Mouse (Mus musculus) c-Kit-positive CD71-positive TER-119-negative erythroid progenitor cells, embryonic 14.5 days (primary cell): ENCODE results near the gene Arhgef15.
A peak's percentile ranks its signal among the peaks of the same experiment; 100 is the strongest.
"Not testable (repeated sequence)": the region's sequence is repeated elsewhere in the genome, so short reads cannot be mapped to it uniquely, and the experiment has no call there.

ENCODE experiments used
- DNase-seq: peaks from one replicate; pipeline ENCODE4 v3.0.0-alpha.2; 2013; ENCODE audit warnings: low read depth

Gene Arhgef15

DNA sequence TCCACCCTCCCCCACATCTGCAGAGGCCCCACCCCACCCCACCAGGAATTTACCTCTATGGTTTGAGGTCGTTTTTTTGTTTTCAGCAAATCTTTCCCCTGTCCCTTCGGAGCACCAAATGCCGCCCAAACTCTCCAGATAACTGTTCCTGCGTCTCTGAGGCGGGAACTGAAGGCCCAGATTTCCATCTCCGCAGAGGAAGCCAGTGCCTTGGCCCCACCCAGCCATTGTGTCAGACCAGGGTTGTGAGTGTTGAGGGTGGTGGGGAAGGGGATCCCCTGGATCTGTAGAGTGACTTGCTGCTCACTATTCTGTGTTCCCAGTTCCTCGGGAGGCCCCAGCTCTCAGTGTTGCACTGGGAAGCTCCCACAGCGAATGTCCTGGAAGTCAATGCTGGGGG lies at the start of gene Arhgef15:
Gene Arhgef15, minus strand, starts transcription at position 173 of the 400 bp plus-strand sequence.
- no peak for DNase-seq

DNA sequence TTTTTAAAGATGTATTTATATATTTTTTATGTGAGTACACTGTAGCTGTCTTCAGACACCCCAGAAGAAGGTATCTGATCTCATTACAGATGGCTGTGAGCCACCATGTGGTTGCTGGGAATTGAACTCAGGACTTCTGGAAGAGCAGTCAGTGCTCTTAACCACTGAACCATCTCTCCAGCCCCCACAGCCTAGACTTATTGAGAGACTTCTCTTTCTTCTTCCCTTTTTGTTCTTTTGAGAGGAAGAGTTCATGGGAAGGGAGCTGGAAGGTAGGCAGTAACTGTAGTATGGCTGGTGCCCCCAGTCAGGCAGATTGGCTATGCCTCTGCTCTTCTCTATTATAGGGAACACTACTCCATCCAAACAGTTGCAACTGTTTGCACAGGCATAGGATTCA lies 49.3 kb upstream of the Arhgef15 start:
- DNase-seq = not testable (repeated sequence)

DNA sequence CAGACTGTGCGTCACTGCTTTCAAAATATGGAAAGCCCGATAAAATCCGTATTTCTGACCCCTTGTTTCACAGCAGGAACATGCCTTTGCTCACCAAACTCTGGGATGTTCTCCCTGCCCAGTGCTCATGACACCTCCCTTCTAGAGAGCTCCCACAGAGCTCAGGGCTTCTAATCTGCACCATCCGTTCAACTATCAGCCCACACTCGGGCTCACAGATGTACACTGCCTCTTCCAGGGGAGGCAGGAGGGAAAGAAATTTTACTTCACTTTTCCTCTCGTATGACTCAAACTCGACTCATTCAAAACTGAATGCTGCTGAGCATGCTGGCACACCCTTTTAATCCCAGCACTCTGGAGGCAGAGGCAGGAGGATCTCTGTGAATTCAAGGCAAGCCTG lies 47.9 kb upstream of the Arhgef15 start:
- DNase-seq = peak; percentile 61

DNA sequence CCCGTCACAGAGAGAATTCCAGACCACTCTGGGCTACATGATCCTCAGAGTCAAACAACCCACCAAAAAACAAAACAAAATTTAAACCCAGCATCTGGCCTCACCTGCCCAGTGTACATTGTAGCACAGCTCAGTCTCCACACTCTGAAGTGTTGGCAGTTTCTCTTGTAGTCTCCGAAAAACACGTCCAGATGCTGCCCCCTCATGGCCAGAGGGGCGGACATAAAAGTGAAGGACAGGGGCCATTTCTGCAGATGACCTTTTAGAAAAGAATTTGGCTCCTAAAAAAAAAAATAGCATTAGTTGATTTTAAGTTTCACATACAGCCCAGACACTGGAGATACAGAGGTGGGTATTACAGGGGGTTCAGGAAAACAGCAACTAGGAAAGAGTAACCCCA lies 46.3 kb upstream of the Arhgef15 start:
- no peak for DNase-seq

DNA sequence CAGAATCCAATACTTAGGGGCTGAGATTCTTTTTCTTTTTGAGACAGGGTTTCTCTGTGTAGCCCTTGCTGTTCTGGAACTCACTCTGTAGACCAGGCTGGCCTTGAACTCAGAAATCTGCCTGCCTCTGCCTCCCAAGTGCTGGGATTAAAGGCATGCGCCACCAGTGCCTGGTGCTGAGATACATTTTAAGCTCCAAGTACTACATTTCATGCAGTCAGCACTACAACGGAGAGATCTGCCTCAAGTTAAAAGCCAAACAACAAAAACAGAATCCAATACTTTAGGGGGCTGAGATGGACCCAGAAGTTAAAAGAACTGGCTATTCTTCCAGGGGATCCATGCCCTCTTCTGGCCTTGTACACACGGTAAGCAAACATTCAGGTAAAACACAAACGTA lies 45.5 kb upstream of the Arhgef15 start:
- DNase-seq = not testable (repeated sequence)

DNA sequence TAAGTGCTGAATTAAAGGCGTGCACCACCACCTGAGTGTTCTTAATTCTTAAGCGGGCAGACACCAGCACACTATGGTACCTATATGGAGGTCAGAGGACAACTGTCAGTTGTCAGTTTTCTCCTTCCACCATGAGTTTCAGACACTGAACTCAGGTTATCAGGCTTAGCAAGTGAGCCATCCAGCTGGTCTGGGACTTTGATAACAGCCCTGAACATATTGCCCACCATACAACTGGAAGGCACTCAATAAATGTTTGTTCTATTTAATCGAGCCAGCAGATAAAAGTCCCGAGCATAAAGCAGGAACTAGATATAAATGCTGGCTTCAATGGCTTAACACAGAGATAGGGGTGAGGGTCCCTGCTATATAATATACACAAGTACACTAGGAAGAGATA lies 39.8 kb upstream of the Arhgef15 start:
- no peak for DNase-seq

DNA sequence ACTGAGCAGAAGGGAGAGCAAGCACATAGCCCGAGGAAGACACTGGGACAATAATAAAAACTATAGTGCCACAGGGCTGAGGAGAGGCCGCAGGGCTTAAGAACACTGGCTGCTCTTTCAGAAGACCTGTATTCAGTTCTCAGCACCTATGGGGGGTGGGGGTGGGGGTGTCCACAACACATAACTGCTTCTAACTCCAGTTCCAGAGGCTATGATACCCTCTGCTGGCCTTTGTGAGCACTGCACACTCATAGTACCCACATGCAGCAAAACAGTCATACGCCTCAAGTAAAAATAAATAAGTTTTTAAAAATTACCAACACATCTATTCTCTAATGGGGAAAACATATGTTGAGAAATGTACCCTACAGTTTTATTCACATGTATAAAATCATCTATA lies 37.1 kb upstream of the Arhgef15 start:
- no peak for DNase-seq

DNA sequence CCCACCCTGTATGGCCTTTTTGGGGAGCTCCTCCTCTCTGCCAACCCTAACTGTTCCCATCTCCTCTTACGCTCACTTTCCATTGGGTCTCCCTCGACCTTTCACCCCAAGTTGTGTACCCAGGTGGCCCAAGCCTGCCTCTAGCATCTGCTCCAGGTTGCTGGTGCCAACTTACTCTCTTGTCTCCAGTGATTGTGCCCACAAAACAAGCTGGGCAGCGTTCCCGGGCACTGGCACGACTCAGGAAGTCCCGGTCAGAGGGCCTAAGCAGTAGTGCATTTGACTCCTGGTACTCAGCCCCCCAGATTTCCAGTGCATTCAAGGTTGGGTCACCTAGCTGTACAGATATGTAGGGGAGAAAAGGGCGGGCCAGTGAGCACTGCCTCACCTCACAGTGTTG lies 35.8 kb upstream of the Arhgef15 start:
- DNase-seq = no peak

DNA sequence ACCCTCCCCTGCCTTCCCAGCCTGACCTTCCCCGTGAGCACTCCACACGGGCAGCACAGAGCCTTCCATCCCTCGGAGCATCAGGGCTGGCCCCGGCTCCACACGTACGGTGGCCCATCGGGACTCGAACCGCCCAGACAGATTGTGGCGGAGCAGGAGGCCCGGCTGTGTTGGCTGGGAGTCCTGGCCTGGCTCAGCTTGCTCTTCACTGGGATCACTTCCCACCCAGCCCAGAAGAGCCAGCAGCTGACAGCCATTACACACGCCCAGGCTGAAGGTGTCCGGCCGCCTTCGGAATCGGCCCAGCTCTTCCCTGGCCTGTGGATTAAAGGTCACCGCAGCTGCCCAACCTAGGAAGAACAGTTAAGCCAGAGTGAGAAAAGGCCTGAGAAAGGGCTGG lies 31.1 kb upstream of the Arhgef15 start:
- no peak for DNase-seq

DNA sequence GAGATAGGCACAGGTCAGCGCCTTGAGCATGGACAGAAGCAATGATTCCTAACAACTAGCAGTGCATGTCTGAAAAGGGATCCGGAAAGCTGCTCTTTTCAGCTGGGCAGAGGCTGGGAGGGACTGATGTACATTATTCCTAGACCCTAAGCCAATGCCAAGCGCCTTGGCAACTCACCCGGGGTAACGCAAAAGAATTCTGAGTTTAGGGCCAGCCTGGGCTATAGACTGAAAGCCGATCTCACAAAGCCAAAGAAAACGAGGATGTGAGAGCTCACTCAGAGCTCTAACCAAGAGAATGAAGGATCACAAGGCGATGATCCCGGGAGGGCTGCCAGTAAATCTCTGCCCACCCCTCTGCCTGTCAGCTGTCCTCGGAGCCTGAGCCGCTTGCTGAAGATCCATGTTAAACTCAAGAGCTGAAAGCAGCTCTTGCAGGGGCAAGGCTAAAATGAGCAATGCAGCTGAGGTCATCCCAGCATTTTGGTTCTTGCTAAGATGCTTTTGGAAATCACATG lies 30.1 kb upstream of the Arhgef15 start:
- DNase-seq = no peak

DNA sequence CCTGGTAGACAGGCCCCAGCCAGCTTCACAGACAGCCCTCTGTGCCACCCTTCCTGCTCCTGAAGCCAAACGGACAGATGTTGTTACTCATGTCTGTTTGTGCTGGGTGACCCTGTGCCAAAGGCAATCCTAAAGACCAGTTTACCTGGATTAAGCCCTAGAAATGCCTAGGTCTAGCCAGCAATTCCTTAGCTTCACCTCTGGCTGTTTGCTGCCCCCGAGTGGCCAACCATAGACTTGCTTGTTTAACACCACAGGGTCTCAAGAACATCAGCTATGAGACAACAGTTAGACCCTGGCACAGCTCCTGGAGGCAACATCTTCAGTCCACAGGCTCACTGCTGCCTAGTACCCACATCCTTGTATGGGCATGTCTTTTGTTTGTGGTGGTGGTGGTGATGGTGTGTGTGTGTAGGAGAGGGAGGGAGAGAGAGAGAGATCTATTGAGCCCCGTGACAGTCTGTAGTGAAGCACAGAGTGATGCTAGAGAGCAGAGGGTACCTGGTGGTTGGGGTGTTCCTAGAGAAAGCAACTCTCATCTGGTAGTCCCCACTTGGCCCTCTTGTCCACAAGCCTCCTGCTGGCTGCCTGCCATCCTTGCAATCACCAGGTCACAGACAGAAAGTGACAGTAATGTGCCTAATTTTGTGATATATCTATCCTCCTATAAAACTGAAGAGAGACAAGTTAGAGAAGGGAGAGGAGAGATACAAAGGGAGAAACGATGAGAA lies 25.5 kb upstream of the Arhgef15 start:
- DNase-seq = peak; percentile 54

DNA sequence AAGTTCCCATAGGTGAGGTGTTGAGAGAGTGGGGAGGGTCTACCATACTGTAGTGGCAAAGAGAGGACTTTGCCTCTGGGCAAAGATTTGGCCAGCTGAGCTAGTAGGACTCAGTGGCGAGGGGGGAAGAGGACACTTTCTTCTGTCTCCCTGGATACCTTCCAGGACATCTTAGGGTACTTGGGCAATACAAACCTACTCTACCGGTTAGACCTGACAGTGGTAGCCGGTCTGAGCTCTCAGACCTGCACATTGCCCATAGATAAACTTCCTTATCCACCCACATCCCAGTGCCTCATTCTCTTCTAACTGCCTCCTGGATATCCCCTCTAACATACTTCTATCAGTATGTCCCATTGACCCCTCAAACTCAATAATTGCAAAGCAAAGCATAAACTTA lies 23.6 kb upstream of the Arhgef15 start:
- DNase-seq = no peak

DNA sequence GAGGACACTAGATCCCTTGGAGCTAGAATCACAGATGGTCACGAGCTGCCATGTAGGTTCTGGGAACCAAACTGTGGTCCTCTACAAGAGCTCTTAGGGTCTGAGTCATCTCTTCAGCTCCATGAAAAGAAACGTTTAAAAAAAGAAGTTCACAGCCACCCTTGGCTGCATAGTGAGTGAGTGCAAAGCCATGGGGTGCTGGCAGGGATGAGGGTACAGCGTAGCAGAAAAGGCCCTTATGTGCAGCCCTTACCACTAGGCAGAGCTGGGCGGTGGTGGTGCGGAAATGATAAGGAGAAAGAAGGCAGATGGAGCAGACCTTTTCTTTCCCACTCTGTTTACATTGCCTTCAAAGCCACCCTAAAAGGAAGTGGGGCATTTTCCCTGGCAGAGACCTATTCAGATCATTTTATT lies 22.0 kb upstream of the Arhgef15 start:
- no peak for DNase-seq

DNA sequence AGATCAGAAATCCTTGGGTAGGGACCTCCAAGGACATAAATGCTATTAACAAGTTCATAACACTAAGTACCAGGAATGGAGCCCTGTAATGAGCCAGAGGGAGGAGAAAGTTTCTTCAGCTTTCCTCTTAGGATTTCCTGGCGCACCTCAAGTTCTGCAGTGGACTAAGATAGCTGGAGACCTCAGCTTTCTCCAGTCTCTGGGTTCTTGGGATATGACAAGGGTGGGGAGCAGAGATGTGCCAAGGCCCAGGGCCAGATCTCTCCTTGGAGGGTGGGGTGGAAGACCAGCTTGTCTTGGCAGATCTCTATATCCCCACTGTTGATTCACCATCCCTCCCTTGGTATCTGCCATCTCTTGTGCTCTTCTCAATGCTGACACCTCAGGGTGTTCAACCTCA lies 18.3 kb upstream of the Arhgef15 start:
- DNase-seq = no peak

DNA sequence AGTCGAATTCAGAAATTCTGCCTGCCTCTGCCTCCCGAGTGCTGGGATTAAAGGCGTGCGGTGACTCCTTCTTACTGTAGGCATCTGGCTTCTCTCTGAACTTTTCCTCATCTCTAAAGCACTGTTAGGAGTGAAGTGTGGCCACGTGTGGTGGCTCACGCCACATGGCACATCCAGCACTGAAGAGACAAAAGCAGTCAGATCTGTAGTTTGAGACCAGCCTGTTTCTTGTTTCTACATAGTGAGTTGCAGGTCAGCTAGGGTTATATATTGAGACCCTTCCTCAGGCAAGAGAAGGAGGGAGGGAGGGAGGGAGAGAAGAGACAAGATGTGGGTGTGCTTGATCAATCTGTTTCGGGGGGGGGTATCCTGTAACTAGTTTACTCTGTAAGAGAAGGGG lies 17.8 kb upstream of the Arhgef15 start, which contains the start of gene Rangrf:
Gene Rangrf, minus strand, starts transcription at position 101 of the 400 bp plus-strand sequence.
- no peak for DNase-seq

DNA sequence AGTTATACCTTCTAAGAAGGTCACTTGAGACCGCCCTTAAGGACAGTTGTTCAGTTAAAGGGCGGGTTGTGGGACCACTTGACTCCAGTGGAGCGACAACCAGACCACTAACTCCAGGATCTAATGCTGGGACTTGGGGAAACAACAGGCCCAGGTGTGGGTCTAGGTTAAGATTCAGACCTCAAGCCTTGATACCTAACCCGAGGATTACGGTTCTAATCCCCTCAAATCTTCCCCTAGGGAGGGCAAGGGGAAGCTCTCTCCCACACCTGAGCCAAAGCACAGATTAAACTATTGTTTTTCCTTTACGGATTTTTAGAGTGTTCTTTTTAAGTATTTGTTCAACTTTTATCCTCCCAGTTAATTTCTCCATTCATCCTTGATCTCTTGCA lies 16.8 kb upstream of the Arhgef15 start:
- no peak for DNase-seq

DNA sequence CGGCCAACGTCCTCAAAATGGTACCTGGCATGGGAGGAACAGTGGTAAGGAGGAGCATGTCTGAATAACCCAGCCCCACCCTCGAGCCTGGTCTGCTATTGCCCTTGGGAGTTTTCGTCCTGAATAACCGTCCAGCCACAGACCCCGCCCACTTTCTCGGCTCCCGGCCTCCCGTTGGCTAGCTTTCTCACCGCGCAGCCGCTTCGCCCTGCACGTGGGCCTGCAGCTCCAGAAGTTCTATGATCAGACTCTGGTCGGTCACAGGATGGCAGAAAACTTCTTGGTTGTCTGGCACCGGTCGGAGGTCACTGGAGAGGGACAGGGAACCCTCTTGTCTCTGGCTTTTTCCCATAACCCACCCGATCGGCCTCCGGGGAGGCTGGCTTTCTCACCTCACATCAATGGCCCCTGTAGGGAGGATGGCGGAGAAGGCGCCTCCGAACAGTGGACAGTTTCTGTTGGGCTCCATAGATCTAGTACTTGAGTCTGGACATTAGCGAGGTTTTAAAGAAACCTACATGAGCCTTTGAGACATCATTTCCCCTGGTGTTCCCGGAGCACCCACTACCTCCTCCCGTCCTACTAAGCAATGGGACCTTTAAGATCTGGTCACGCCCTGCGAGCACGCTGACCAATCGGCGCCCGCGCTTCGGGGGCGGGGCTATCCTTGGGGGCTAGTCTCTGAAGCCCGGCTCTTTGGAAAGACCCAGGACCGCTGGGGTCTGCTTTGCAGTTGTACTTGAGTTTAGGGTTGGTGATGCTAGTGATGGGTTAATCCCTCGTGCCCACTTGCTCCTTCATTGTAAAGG lies 16.2 kb upstream of the Arhgef15 start:
- peak; percentile 83 for DNase-seq

DNA sequence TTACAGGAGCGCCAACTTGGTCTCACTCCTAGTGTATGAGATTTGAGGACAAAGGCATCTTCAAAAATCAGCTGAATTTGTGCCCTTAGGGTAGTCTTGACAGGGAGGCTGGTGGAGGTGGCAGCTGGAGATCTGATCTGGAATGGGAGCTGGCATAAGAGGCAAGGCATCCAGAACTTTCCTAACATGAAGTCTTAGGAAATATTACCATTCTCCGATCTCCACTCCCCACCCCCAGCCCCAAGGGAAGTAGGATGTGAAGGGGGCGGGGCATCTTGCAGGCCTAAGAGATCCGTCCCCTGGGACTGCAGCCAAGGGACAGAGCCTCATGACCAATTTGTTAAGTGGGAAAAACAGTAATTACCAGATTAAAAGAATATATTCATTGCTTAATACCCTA lies 13.0 kb upstream of the Arhgef15 start:
- no peak for DNase-seq

DNA sequence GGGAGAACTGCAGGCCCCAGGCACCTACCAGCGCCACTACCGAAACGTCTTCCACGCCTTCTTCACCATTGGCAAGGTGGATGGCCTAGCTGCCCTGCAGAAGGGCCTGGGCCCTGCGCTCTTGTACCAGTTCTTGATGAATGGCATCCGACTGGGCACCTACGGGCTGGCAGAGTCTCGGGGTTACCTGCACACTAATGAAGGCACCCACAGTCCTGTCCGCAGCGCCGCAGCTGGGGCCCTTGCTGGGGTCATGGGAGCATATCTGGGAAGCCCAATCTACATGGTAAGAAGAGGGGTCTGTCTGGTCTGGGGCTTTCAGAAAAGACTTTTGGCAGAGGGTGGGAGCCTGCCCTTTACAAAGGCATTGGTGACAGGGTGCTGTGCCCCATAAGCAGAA lies 11.5 kb upstream of the Arhgef15 start:
- DNase-seq = no peak

DNA sequence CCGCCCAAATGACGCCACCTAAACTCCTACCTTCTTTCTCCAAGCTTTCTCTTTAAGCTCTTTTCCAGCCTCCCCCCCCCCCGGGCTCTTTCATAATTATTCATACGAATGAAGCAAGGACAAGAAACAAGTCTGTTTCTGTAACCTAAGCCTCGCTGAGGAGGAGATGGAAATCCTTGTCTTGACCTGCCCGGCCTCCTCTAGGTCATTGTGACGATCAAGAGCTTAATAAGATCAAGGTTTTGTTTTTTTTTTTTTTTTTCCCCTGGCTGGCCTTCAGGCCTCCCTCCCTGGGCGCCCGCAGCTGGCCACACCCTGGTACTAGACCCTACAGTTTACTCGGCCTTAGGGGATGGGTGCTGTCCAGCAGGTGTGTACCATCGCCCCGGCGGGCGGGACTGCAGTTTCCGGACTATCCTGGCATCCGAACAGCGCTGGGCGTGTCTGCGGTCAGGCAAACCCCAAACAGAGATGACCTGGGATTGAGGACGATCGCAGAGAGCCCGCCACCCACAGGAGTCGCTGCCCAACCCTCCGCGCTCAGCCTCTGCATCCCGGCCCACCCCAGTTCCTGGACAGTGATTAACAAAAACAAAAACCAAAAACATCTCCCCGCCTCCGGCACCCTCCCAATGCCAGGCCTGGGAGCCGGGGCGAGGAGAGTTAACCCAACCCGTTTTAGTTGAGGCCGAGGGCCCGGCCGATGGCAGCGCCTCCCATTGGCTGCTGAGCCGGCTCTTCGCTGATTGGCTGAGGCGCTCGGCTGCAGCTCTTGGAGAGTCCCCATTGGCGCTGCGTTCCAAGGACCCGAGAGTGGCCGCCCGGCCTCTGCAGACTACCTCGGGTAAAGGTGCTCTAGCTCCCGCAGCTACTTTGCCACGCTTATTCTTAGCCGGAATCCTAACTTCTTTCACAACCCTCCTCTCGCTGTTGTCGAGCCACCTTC lies 10.3 kb upstream of the Arhgef15 start, which contains the start of gene Slc25a35:
Gene Slc25a35, plus strand, starts transcription at position 795 of the 946 bp plus-strand sequence.
- DNase-seq = peak; percentile 88

DNA sequence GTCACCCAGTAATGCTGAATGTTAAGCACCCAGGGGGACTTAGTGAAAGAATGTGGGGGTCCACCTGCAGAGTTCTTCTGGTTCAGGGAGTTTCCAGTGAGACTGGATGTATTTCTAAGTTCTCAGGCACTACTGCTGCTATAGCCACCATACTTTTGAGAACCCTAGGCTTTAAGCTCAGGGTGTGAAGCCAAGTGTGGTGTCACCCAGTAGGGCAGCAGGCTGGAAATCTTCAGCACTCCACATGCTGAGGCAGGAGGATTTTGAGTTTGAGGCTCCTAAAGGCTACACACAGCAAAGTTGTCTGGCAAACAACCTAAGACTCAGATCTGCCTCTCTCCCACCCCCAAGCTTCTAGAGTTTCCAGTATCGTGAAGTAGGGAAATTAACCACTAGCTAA lies 9.3 kb upstream of the Arhgef15 start:
- no peak for DNase-seq

DNA sequence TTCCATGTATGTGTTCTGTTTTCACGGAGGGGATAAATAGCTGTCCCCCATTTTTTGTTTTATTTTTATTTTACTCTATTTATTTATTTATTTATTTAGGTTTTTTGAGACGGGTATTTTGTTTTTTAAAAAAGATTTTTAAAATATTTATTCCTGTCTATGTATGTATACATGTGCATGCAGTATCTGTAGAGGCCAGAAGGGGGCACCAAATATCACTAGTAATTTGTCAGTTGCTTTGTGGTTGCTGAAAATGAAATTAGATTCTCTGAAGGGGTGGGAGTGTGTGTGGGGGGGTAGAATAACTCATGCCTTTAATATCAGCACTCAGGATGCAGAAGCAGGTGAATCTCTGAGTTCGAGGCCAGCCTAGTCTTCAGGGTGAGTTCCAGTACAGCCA lies 8.6 kb upstream of the Arhgef15 start:
- DNase-seq = peak; percentile 57
